Mouse (Mus musculus): Measurements from ENCODE around the gene Tomm22.
A peak's percentile ranks its signal among the peaks of the same experiment; 100 is the strongest.

The Tomm22 gene

DNA sequence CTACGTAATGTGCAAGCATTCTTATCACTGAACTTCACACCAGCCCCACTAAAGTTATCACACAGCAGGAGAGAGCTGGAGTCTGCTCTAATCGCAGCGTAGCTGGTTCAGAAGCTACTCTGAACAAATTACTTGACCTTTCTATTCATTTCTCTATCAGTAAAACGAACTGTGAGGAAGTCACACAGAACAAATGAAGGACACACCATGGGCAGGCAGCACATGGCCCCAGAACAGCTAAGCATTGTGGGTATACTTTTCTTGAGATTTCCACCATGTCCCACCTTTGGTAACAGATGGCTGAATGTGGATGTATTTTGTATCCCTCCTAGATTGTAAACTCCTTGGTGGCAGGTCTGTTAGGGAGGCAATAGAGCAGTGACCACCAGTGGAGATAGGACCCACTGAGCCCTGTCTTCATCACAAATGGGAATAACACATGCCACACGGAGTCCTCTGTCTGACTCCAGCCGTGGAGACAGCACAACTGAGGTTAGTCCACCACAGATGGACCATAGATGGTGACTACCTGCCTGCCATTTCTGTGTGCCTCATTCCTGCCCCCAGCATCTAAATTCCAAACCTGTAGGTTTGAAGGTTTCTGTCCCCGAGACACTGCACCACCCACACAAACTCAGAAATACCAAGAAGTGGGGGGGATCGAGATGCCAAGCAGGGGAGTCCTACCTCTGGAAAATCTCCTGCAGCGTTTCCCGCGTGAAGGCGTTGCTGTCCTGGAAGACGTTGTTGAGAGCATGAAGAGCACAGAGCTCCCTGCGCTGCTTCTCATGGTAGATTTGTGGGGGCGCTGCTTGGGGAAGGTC is 15.6 kb downstream of the Tomm22 start:
- DNase-seq (ENCODE audit: low spot score), result no peak

DNA sequence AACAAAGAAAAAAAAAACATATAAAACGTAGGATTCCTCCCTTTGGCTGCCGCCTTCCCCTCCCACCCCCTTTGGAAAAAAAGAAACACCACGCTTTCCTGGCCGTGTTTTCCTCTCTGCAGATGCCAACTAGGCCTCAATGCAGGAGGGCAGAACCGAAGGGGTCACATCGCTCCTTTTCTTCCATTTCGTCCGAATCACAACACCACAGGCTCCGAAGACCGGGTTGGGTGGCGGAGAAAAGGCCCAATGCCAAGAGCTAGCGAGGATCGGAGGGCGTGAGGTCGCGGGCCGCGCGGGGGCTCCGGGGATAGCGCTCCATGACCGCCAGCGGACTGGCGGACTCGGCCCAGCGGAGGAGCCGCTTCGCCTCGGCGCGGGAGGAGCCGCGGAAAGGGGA is 16.5 kb downstream of the Tomm22 start:
- no peak for DNase-seq (ENCODE audit: low spot score)

- peak; percentile 97 for DNase-seq (ENCODE audit: low spot score)
Measured at GRCm38 (mm10) chr15:79687646-79688267, 17.1 kb downstream of the Tomm22 start, which contains the start of gene Josd1. Gene Josd1 (minus strand): TSS chr15:79687919.

DNA sequence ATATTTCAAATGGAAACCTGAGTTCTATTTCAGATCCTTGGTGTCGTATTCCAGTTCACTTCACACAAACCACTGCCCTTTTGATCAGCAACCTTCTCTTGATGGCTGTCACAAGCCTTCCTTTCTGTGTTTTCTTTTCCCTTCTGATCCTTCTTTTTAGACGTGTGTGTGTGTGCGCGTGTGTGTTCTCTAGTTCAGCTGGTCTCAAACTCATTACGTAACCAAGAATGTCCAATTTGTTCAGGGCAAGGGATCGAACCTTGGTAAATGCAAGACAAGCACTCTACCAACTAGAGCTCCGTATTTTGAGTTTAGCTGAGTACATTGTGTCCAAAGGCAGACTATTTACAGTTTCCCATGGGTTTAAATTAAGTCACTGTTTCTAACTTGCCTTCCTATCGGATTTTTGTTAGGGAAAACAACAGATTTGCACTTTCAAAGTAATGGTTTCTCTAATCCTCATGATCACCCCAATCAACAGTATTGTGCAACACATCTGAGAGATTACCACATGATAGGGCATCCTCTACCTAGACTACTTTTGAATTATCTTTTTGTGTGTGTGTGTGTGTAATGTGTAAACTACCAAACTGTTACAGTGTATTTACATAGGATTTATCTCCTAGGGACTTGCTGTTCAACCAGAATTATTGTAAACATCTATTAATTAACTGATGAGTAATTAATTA is 17.8 kb downstream of the Tomm22 start:
- DNase-seq (ENCODE audit: low spot score), result no peak

GRCm38 (mm10) chr15:79689662-79690425 is 19.2 kb downstream of the Tomm22 start:
- no peak for DNase-seq (ENCODE audit: low spot score)

- peak; percentile 96 for DNase-seq (ENCODE audit: low spot score)
Measured at GRCm38 (mm10) chr15:79690426-79691022, 19.9 kb downstream of the Tomm22 start, which contains the start of gene Gtpbp1. Gene Gtpbp1 (plus strand): TSS chr15:79690845.

DNA sequence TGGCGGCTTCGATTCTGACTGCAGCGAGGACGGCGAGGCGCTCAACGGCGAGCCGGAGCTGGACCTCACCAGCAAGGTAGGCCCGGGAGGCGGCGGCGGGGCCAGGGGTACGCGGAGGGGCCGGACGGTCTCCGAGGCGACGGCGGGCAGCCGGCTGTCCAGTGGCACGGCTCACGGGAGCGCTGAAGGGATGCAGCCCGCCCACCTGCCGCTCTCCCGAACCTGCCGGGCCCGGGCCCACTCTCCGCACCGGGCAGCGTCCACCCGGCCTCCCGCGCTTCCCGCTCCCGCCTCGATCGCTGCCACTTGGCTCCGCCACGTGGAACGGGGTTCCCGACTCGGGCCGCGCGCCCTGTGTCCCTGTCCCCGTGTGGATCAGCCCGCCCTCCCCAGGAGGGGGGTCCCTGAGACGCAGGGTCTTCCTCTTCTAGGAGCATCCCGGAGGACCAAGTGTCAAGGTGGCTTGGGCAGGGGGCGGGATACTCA is 20.4 kb downstream of the Tomm22 start:
- DNase-seq (ENCODE audit: low spot score), result peak; percentile 31

DNA sequence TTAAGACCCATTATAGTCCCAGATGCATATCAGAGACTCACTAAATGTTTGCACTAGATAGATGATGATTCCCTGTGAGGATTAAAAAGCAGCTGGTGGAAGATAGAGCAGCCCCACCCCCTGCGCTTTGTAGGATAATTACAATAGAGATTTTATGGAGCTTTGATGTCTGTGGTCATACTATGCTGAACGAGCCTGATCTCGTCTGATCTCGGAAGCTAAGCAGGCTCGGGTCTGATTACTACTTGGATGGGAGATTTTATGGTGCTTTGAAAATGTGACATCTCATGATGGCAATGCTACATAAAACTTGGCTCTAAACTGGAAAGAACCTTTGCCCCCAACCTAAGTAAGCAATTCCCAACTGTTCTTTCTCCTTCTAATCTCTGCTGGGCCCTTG is 21.7 kb downstream of the Tomm22 start:
- no peak for DNase-seq (ENCODE audit: low spot score)

DNA sequence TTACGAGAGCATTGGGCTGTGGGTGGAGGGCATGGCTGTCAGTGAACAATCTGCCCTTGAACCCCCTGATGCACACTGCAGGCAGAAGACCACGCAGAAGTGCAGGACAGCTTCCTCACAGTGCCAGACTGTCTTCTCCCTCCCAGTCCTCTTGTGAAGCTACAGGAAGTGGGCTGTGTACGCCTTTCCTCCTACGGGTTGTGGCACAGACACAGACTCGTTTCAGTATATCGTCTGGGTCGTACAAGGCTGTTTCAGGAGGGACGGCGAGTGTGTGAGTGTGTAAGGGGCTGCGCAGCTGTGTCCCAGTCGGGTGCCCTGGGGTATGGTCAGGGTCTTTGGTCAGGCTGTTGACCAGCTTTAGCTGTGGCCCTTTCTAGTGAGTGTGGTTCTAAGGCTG is 23.1 kb downstream of the Tomm22 start:
- DNase-seq (ENCODE audit: low spot score), result no peak

DNA sequence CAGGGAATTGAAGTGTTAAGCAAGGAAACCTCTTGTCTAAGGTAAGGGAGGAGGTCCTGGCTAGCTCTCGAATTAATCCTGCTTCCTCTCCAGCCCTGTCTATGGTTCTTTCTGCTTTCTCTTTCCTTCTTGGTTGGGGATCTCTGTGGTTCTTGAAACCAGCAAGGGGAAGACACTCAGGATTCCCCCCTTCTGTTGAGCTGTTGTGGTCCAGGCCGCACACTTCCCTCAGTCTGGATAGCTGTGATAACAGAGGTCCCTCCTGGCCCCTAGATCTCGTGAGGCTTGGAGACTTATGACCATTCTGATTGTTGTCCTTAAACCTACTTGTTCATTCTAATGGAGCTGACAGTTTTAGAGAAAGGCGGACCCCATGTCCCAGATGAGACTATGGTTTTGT is 23.9 kb downstream of the Tomm22 start:
- DNase-seq (ENCODE audit: low spot score), result no peak

DNA sequence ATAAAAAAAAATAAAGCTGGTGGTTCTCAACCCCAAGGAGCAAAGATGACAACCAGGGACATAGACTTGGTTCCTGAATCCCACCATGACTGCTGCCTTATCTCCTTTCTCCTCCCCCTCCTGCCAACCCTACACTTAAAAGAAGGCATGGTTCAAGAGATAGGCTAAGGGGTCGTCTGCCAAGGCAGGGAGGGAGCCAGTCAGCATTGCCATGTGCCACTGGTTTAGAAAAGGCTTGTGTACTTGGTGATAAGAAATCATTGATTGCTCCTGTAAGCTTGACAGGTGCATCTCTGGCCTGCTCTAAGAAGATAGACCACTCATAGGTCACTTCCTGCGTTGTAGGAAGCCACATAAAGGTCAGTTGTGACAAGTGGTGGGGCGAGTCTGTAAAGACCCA is 24.9 kb downstream of the Tomm22 start:
- no peak for DNase-seq (ENCODE audit: low spot score)

- DNase-seq (ENCODE audit: low spot score), result no peak
Measured at GRCm38 (mm10) chr15:79696508-79696907, 25.8 kb downstream of the Tomm22 start.

GRCm38 (mm10) chr15:79697011-79697410 is 26.4 kb downstream of the Tomm22 start:
- DNase-seq (ENCODE audit: low spot score), result no peak

DNA sequence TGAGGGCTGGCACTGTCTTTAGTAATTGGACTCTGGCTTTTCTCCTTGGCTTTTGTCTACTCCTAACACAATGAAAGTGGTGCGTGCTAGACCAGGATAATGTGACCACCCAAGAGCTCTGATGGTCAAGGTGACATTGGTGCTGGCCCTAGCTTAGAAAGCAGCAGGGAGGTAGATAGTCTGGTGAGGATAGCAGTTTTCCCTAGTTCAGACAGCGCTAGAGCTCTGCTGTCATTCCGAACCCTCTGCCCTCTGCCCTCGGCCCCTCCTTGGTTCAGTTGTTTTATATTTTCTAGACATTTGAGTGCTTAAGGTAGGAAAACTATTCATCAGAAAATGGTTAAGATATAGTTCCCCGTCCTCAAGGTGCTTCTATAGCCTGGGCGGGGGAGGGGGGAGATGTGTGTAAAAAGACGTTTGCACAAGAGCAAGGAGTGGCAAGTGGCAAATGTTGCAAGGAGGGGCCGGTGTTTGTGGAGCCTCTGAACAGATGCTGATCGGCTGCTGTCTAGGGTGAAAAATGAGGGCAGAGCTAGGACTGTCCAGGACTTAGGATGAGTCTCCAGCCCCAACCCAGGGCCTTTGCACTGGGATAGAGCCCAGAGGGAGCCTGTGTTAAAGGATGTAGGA is 27.0 kb downstream of the Tomm22 start:
- no peak for DNase-seq (ENCODE audit: low spot score)

- DNase-seq (ENCODE audit: low spot score), result no peak
Measured at GRCm38 (mm10) chr15:79706603-79707214, 36.0 kb downstream of the Tomm22 start.

DNA sequence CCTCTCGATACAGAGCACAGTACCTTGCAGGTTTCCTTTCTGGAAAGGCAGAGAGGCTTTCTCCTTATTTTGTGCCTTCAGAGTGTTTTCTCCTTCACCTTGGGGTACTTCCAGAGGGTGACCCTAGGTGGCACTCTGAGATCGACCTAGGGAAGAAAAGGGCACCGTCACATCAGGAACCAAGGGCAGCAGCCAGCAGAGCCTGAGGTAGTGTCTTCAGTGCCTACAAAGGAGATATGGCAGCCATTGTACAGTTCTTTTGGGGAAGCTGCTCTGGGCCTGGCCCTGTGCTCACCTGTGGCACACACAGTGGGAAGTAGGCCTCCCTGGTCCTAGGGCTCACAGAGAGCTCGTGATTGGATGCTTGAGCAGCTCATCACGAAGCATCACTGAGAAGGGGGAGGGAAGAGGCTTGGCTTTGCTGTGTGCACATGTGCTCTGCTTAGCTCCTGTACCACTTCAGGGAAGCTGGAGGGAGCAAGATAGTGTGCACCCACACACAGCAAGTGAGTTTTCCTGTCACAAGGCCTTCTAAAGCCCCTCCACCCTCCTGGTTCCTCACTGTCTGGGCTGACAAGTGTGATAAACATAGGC is 37.7 kb downstream of the Tomm22 start:
- no peak for DNase-seq (ENCODE audit: low spot score)

GRCm38 (mm10) chr15:79715646-79716045 is 45.0 kb downstream of the Tomm22 start:
- no peak for DNase-seq (ENCODE audit: low spot score)

DNA sequence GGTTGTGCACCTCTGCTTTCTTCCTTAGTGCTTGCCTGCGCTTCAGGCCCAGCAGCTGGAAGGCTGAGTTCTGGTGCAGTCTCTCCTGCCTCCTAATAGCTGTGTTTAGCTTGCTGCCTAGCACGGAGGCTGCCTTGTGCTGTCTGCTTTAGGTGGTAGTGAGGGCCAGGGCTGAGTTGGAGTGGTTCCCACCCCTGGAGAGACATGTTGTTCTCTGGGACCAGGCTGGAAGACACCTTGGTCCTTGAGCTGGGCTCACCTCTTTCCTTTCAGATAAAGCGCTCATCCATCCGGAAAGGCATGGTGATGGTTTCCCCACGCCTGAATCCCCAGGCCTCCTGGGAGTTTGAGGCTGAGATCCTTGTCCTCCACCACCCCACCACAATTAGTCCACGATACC is 46.0 kb downstream of the Tomm22 start:
- DNase-seq (ENCODE audit: low spot score), result no peak

GRCm38 (mm10) chr15:79720267-79720666 is 49.6 kb downstream of the Tomm22 start:
- DNase-seq (ENCODE audit: low spot score), result no peak

GRCm38 (mm10) chr15:79720796-79721195 is 50.1 kb downstream of the Tomm22 start:
- DNase-seq (ENCODE audit: low spot score), result no peak

Data from urinary bladder, postnatal 14 days (tissue).